Mouse (Mus musculus): Measurements from ENCODE around the gene Cox6a1.
"Not testable (repeated sequence)": the region's sequence is repeated elsewhere in the genome, so short reads cannot be mapped to it uniquely, and the experiment has no call there.

Gene Cox6a1

GRCm38 (mm10) chr5:115341314-115342165 is 7.2 kb downstream of the Cox6a1 start:
- no peak for DNase-seq

DNA sequence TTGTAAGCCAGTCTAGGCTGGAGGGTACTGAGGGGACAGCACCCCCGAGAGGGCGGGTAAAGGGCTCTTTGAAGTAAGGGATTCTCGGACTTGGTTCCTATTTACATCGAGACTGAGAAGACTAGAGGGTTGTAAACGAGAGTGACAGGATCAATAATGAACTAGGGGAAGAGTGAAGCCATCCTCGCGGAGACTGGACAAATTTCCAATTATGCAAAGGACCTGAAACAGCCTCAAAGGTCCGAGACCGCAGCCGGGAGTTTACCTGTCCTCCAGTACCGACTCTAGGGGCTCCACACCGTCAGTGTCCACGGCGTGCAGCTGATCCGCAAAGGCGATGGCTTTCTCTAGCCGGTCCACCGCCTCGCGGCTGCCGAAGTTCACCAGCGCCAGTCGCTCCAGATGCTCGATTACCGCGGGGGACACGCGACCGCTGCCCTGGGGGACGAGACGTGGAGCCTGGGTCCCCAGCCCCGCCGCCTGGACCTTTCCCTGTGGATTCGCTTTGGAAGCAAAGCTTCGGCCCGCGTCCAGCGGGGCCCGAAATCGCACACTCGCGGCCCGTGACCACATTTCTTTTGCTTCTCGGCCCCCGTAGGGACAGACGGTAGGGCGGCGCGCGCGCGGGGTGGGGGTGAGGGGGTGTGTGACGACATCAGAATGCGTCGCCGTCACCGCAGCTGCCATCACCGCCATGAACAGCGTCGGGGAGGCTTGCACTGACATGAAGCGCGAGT is 8.0 kb downstream of the Cox6a1 start, which contains the start of the genes Gatc and Triap1:
Gene Gatc, minus strand, starts transcription at position 602 of the 737 bp plus-strand sequence.
Gene Triap1, plus strand, starts transcription at position 649 of the 737 bp plus-strand sequence.
- DNase-seq = peak; percentile 93 to 95

GRCm38 (mm10) chr5:115340007-115340406 is 8.8 kb downstream of the Cox6a1 start:
- DNase-seq = no peak

DNA sequence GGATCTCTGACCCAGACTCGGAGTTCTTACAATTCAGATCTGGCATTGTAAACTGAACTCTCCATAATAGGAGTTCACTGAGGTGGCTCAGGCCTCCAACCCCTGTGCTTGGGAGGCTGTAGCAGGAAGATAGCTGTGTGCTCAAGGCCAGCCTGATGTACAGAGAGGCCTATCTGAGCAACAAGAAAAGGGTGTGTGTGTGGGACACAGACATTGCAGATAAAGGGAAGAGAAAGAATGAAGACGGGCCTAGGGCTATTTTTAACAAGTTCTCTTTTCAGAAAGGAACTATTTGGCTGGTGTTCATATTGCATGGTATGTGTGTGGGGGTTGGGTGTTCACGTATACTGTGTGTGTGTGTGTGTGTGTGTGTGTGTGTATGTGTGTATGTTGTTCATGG is 15.2 kb downstream of the Cox6a1 start:
- no peak for DNase-seq

DNA sequence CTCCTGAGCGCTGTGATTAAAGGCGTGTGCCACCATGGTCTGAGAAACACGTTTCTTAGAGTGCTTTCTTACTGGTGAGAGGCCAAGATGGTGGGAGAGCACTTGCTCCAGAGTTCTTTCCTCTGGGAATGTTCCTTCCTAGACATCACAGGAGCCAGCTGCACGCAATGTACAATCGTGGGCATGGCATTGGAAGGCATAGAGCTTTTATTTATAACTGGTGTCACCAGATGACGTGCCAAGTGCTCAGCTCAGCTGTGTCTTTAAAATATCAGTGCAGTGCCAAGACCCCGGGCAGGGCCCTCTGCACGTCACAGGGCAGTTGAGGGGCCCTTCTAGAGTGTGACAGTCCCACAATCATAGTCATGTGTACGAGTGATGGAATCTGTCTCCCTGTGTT is 17.8 kb downstream of the Cox6a1 start:
- no peak for DNase-seq

DNA sequence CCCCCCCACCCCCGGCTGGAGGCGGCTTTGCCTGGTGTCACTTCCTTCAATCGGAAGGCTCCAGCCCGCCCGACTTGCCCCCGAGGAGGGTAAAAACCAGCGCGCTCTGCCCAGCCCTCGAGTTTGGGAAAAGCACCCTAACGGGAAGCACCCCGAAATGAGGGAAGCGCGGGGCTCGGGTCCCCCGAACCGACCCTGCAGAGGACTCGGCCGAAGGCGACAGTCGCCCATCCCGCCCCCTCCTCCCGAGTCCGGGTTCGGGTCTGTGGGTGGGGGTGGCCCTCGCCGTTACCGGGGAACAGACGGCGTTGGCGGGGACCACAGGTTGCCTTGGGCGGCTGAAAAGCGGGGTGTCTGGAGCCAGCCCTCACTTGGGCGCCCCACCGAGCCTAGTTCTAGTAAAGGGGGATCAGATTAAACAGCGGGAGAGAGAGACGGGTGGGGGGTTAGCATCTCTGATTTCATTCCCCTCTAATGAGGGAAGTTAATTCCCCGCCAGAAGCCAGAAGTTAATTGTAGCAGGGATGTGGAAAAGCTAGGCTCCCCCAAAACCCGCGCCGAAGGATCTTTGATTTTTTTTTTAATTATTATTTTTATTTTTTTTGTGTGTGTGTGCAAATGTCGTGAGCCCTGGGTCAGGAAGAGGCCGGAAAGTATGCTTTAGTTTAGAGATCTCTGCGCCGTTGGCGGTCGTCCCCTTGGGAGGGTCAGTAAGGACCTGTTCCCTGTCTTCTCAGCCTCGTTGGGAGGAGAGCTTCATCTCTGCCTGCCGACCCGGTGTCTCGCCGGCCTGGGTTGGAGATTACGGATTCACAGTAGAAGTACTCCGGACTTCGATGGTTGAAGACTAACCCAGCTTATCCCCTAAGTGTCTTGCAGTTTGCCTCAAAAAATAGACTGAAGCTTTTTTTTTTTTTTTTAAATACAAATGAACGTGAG is 20.9 kb downstream of the Cox6a1 start:
- peak; percentile 36 to 42 for DNase-seq

DNA sequence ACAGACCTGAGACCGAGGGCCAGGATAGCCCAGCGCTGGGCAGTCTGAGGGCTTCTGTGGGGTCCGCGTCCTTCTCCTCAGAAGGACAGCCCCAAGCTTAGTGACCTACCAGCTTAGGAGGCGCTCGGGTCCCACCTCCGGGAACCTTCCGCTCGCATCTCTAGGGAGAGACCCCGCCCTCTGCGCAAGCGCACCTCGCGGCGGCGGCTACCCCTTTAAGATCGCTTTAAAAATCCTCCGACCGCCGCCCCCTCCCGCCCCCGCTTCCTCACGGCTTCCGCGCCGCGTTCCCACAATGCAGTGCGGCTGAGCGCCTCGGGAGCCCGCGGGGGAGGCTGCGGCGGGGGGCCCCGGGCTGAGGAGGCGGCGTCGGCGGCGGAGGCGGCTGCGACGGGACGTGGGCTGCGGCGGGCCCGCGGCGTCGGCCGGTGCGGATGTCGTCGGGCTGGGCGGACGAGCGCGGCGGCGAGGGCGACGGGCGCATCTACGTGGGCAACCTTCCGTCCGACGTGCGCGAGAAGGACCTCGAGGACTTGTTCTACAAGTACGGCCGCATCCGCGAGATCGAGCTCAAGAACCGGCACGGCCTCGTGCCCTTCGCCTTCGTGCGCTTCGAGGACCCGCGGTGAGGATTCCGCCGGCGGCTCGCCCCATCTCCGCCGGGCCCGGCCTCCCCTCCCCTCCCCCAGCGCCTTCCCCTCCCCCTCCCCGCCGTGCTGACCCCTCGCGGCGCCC is 21.7 kb downstream of the Cox6a1 start, which contains the start of gene Srsf9:
Gene Srsf9, plus strand, starts transcription at position 303 of the 735 bp plus-strand sequence.
- peak; percentile 97 to 98 for DNase-seq

GRCm38 (mm10) chr5:115326256-115326831 is 22.4 kb downstream of the Cox6a1 start:
- DNase-seq = no peak

DNA sequence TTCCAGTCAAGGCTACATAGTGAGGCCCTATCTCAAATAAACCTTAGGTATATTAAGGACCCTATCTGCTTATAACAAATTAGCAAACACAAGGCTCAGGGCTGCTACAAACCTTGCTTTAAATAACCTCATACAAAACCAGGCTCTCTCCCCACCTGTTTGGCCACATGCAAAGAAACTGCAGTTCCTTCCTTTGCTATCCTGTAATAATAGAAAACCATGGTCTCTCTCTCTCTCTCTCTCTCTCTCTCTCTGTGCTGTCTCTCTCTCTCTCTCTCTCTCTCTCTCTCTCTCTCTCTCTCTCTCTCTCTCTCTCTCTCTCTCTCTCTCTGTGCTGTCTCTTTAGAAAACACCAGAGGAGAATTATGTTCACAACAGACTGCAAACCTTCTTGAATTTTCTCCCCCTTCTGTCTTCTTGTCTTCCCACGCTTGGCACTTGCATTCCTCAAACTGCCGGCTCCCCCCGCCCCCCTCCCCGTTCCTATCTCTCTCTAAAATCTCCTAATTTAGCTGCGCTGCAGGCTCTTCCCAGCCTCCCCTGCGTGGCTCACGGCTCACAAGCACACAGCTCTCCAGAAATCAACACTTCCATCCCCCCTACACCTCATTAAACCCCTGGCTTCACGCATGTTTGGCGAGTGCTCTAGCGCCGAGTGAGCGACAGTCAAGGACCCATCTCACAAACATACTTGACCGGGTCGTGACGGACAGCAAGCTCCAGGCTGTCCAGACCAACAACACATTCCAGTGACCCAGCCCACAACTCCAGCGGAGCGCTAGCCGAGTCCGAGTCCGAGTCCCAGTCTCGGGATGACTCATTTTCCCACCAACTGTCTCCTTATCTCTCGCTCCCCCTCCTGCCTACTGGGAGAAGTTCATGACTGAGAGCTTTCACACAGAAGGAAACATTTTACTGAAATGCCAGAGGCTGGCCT is 29.5 kb downstream of the Cox6a1 start:
- peak; percentile 81 to 90 for DNase-seq

DNA sequence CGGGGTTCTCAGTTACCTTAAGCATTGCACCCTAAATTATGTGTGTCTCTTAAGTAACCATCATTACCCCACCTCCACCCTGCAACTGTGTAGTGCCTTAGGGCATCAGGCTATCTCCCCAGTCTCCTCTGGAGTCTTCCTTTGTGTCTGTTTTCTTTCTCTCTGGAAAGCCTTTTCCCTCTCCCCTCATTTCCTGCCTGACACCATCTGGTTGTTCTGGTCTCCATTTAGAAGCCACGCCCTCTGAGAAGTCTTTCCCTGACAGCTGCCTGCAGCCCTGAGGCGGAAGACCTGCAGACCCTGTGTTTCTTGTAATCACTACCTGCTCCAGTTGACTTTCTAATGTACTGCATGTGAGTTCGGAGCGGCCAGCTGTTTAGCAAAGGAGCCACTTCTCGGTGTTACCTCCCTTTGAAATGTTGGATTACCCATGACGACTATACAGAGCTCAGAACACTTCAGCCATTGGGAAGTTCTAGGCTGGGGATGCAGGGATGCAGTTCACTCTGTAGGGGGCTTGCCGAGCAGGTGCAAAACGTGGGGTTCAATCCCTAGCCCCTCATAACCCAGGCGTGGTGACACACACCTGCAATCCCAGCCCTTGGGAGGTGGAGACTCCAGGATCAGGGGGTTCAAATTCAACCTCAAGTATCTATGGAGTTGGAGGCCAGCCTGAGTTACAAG is 31.0 kb downstream of the Cox6a1 start:
- DNase-seq = peak; percentile 42 to 51

DNA sequence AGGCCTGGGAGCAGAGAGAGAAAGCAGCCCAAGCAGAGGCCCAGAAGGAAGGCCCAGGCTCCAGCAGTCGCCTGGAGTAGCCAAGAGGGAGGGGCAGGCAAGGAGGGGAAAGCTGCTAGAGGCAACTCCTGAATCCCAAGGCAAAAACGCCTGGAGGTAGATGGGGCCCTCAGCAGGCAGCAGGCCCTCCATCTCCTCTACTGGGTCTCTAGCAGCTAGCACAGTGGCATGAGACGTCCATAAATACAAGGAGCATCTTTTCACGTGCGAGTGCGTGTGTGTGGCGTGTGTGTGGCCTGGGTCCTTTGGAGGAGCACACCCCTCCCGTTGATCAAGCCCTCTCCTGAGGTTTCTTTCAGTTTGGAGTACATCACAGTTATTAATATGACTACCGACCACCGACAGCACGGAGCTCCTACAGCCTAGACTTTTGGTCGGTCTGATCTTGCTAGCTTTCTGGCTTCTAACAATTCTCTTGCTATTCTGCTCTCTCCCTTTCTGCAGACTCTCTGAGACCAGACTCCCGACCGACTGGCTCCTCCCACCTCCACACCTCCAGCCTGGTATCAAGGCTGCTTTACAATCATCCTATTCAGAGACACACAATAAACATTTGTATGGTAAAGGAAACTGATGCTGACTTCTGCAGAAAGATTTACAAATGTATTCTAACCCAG is 31.7 kb downstream of the Cox6a1 start:
- peak; percentile 32 to 49 for DNase-seq

DNA sequence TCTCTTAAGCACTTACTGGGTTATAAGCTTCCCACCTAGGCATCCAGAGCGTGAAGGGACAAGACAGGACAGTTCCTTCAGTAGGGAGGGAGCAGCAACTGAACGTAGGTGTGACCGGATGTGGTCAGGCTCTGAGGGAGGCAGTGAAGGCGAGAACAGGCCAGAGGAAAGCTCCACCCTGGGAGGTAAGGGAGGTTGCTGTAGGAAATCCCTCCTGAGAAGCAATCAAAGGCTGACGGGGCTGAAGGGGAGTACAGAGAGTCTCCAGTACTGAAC is 35.2 kb downstream of the Cox6a1 start:
- no peak for DNase-seq

GRCm38 (mm10) chr5:115312816-115313667 is 35.7 kb downstream of the Cox6a1 start:
- DNase-seq = no peak

DNA sequence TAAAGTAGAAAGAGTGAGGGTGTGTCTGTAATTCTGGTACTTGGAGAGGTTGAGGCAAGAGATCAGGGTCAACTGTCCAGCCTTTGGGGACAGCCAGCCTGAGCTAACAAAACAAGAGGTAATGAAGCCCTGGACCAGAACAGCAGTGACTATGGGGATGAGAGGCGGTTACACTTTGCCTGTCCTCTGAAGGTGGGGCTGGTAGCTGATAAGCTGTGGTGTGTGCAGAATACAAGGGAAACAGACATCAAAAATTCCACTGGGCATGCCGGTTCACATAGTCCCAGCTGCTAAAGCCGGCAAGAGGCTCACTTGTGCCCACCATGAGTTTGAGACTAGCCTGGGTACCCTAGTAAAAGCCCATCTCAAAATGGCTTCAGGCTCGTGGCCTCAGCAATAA is 36.4 kb downstream of the Cox6a1 start:
- DNase-seq = no peak

DNA sequence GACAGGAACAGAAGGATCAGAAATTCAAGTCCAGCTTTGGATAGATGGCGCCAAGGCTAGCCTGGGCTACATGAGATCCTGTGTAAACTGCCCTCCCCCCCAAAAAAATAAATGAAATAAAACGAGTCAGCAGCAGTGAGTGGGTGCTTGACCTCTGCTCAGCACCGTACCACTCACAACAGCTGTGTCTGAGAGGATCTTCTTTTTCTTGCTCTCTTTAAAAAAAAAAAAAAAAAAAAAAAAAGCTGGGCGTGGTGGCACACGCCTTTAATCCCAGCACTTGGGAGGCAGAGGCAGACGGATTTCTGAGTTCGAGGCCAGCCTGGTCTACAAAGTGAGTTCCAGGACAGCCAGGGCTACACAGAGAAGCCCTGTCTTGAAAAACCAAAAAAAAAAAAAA is 46.6 kb downstream of the Cox6a1 start:
- DNase-seq = not testable (repeated sequence)

DNA sequence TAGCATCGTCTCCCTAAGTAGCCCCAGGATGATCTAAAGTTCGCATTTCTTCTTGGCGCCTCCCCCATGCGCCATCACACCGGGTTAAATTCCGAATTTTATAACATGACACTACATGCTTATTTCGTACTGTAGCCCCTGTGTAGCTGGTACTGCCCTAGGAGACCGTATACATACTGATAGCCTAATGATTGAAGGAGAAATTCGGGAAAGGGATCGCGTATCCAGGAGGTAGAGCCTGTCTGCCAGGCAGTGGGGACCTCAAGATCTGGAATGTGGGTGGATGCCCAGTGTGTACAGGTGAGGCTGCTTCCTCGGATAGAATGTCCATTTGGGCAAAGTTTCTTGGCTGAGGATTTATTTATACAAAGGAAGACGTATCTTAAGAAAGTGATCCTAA is 47.2 kb downstream of the Cox6a1 start:
- DNase-seq = no peak

GRCm38 (mm10) chr5:115300792-115301614 is 47.8 kb downstream of the Cox6a1 start, which contains the start of gene Dynll1:
Gene Dynll1, minus strand, starts transcription at chr5:115300999.
- DNase-seq = peak; percentile 100
